9 mouse cellular contexts compared by ENCODE assay signal in genomic region chr1:165765041-165765440, GRCm38 (mm10). TPM values are rescaled to one million over a fixed set of nuclear protein-coding genes. Genes with fewer than 3 reads are reported as not detected.
DNase-seq lines count a peak whose midpoint lies in the region; ATAC-seq lines count a peak whose summit lies in the region.
"Had no signal": no experiment of that assay in that cellular context is flagged by ENCODE, and none has a peak within 500 bp of the region (broad histone marks: within the 10 kb centered on the region; RNA-seq: fewer than 3 reads in every experiment).

No protein-coding gene starts in this region.

- H3K36me3 ChIP-seq in heart, embryonic 13.5 days = peaks cover 4% of the 10 kb centered on the region
- peaks cover 29% of the 10 kb centered on the region for H3K36me3 ChIP-seq in liver, embryonic 12.5 days

- H3K27ac ChIP-seq in heart, embryonic 13.5 days (replicated peaks) = peak overlapping the region; percentile 87
- peak overlapping the region; percentile 93 for H3K27ac ChIP-seq in liver, embryonic 12.5 days

- peak overlapping the region; percentile 95 for H3K4me2 ChIP-seq in heart, embryonic 13.5 days
- H3K4me2 ChIP-seq in liver, embryonic 12.5 days = peak overlapping the region; percentile 84

- H3K27me3 ChIP-seq in heart, embryonic 13.5 days (replicated peaks) = no peaks in the 10 kb centered on the region
- H3K27me3 ChIP-seq in liver, embryonic 12.5 days (replicated peaks) = no peaks in the 10 kb centered on the region

- intact Hi-C loops in heart, postnatal 14 days (cut with DNase I) = no loop called here

- no peaks in the 10 kb centered on the region for H3K9me3 ChIP-seq in heart, embryonic 13.5 days
- no peaks in the 10 kb centered on the region for H3K9me3 ChIP-seq in liver, embryonic 12.5 days (replicated peaks)

- WGBS in heart, embryonic 13.5 days = 83% methylated on average over 11 of the region's 11 CpGs
- WGBS in liver, embryonic 12.5 days (ENCODE audit: insufficient replicate concordance) = 61% methylated on average over 11 of the region's 11 CpGs

- DNase-seq in heart, postnatal 14 days = no peak
- peak; percentile 6 for DNase-seq in thymus, postnatal 4 days
- DNase-seq in thymus, postnatal 25 days = no peak
- DNase-seq in right cerebral cortex, adult 18-20 months = no peak
- no peak for DNase-seq in left cerebral cortex, adult 9 months (ENCODE audit: low spot score in 2 of 2)

- peaks cover 25% of the 10 kb centered on the region for H3K4me1 ChIP-seq in heart, embryonic 13.5 days
- peaks cover 70% of the 10 kb centered on the region for H3K4me1 ChIP-seq in liver, embryonic 12.5 days

- ATAC-seq in heart, embryonic 13.5 days (ENCODE audit: extremely low read depth, insufficient number of reproducible peaks, low FRiP score, low TSS enrichment) = no peak
- no peak for ATAC-seq in liver, embryonic 12.5 days
- ATAC-seq in cerebellum, adult (ENCODE audit: insufficient number of reproducible peaks, low FRiP score, low TSS enrichment) = no peak

- peak overlapping the region; percentile 85 for H3K4me3 ChIP-seq in heart, embryonic 13.5 days
- peak overlapping the region; percentile 84 for H3K4me3 ChIP-seq in liver, embryonic 12.5 days

- peak overlapping the region; percentile 88 for H3K9ac ChIP-seq in heart, embryonic 13.5 days
- H3K9ac ChIP-seq in liver, embryonic 12.5 days = peak overlapping the region; percentile 94

RNA-seq across cellular contexts. Expression of gene Creg1, which starts 1.5 kb away (rescaled TPM):
- 105 and 110 TPM in 2 replicates for polyA plus RNA-seq in heart, embryonic 13.5 days (2015; fragmentation: Nextera tagmentation; extraction: Ambion mirVana)
- 10 to 100 TPM; 43.5 to 52.3 TPM for total RNA-seq in heart, postnatal 14 days (2021)
- polyA plus RNA-seq in liver, embryonic 12.5 days (2016; fragmentation: Nextera tagmentation; extraction: Ambion mirVana) = 299 and 300 TPM in 2 replicates

RNA-seq across cellular contexts. Expression of gene Cd247, which starts 23.4 kb away (rescaled TPM):
- 0.42 and 0.55 TPM in 2 replicates for polyA plus RNA-seq in heart, embryonic 13.5 days (2015; fragmentation: Nextera tagmentation; extraction: Ambion mirVana)
- 1 to 10 TPM; 1.4 to 7.9 TPM for total RNA-seq in heart, postnatal 14 days (2021)
- polyA plus RNA-seq in liver, embryonic 12.5 days (2016; fragmentation: Nextera tagmentation; extraction: Ambion mirVana) = 0.23 and 0.32 TPM in 2 replicates
- polyA plus RNA-seq: myocyte had no signal

RNA-seq across cellular contexts. Expression of gene Rcsd1, which starts 55.5 kb away (rescaled TPM):
- polyA plus RNA-seq in heart, embryonic 13.5 days (2015; fragmentation: Nextera tagmentation; extraction: Ambion mirVana) = 83.9 and 95.4 TPM in 2 replicates
- total RNA-seq in heart, postnatal 14 days (2021) = 100 to 1,000 TPM; 103 to 109 TPM
- polyA plus RNA-seq in liver, embryonic 12.5 days (2016; fragmentation: Nextera tagmentation; extraction: Ambion mirVana) = 10.7 and 10.8 TPM in 2 replicates
